Mouse (Mus musculus) myocyte (in vitro differentiated cells): ENCODE data around the gene Vti1a. TPM values are rescaled to one million over a fixed set of nuclear protein-coding genes. Genes with fewer than 3 reads are reported as not detected.

Experiments used
- H3K27me3 ChIP-seq: one replicate; pipeline ENCODE4 v1.6.1; 2011; ENCODE audit not compliant: control insufficient read depth, insufficient read depth, insufficient read length
- H3K36me3 ChIP-seq: one replicate; pipeline ENCODE4 v1.6.1; 2011; ENCODE audit not compliant: control insufficient read depth, insufficient read depth
- H3K4me2 ChIP-seq: one replicate; pipeline ENCODE4 v1.6.1; 2011; ENCODE audit warnings: low read depth, control low read depth
- H3K4me3 ChIP-seq: one replicate; pipeline ENCODE4 v1.5.1; 2011; ENCODE audit warnings: mild to moderate bottlenecking, control low read depth, moderate library complexity
- H3K79me2 ChIP-seq: one replicate; pipeline ENCODE4 v1.6.1; 2011; ENCODE audit not compliant: control insufficient read depth, insufficient read depth
- H3ac ChIP-seq: one replicate; pipeline ENCODE4 v1.6.1; 2011; ENCODE audit not compliant: control insufficient read depth, insufficient read length
- CEBPB ChIP-seq: IDR thresholded peaks from 2 replicates; pipeline ENCODE4 v1.6.1; 2011; ENCODE audit warnings: mild to moderate bottlenecking, moderate library complexity; ENCODE audit not compliant: poor library complexity, insufficient read depth, severe bottlenecking
- E2F4 ChIP-seq: IDR thresholded peaks from one replicate; pipeline ENCODE4 v1.6.1; 2011; ENCODE audit warnings: mild to moderate bottlenecking, control low read depth, moderate library complexity; ENCODE audit not compliant: insufficient read depth
- MAX ChIP-seq: IDR thresholded peaks from one replicate; pipeline ENCODE4 v1.6.1; 2011; ENCODE audit warnings: low read depth, mild to moderate bottlenecking, control low read depth
- MYOD1 ChIP-seq, 3 experiments: IDR thresholded peaks; one replicate each; pipeline ENCODE4 v1.6.1; 2011; ENCODE audit warnings: control low read depth in 2 of 3, low read depth in 2 of 3, mild to moderate bottlenecking in 2 of 3, moderate library complexity in 1 of 3; ENCODE audit not compliant: insufficient read length in 2 of 3, control insufficient read depth in 1 of 3
- MYOG ChIP-seq, 3 experiments: IDR thresholded peaks; one replicate each; pipeline ENCODE4 v1.6.1; 2011; ENCODE audit warnings: control low read depth in 2 of 3, low read depth in 2 of 3, mild to moderate bottlenecking in 2 of 3; ENCODE audit not compliant: insufficient read length in 2 of 3, control insufficient read depth in 1 of 3, insufficient read depth in 1 of 3
- POLR2A ChIP-seq: IDR thresholded peaks from one replicate; pipeline ENCODE4 v1.6.1; 2011; ENCODE audit warnings: low read depth, mild to moderate bottlenecking, control low read depth, moderate library complexity; ENCODE audit not compliant: insufficient read length
- POLR2AphosphoS2 ChIP-seq: IDR thresholded peaks from one replicate; pipeline ENCODE4 v1.6.1; 2011; ENCODE audit warnings: low read depth, control low read depth; ENCODE audit not compliant: insufficient read length
- REST ChIP-seq: IDR thresholded peaks from one replicate; pipeline ENCODE4 v1.6.1; 2011; ENCODE audit warnings: mild to moderate bottlenecking, control low read depth, moderate library complexity; ENCODE audit not compliant: insufficient read depth, insufficient read length
- SRF ChIP-seq: IDR thresholded peaks from one replicate; pipeline ENCODE4 v1.6.1; 2011; ENCODE audit warnings: low read depth; ENCODE audit not compliant: control insufficient read depth, insufficient read length
- TCF12 ChIP-seq: IDR thresholded peaks from one replicate; pipeline ENCODE4 v1.6.1; 2011; ENCODE audit warnings: mild to moderate bottlenecking, control low read depth; ENCODE audit not compliant: poor library complexity, insufficient read depth, severe bottlenecking
- TCF3 ChIP-seq: IDR thresholded peaks from one replicate; pipeline ENCODE4 v1.6.1; 2011; ENCODE audit warnings: low read depth, control low read depth; ENCODE audit not compliant: insufficient read length
- USF1 ChIP-seq: IDR thresholded peaks from one replicate; pipeline ENCODE4 v1.6.1; 2011; ENCODE audit warnings: low read depth, mild to moderate bottlenecking, control low read depth, moderate library complexity
- polyA plus RNA-seq: library from polyadenylated mRNA; unstranded; fragments of >200 nt; fragmentation: generic; extraction: Trizol; gene quantifications from one replicate; pipeline ENCODE4 v1.2.1, GENCODE M21; 2012; ENCODE audit warnings: missing spikeins

Gene Vti1a
- polyA plus RNA-seq, 1 experiment = 10.5 TPM

GRCm38 (mm10) chr19:55542461-55542860, 226.4 kb downstream of the Vti1a start:
- peak overlapping the region; percentile 58 for H3K4me2 ChIP-seq
- H3K36me3 ChIP-seq = no peaks in the 10 kb centered on the region
- no peak overlapping the region for H3ac ChIP-seq
- no peaks in the 10 kb centered on the region for H3K27me3 ChIP-seq
- TF ChIP-seq MAX (peak; percentile 35), MYOD1 (IDR thresholded peaks at IDR 0.05; ENCODE audit: control insufficient read depth in 1 of 3, insufficient read length in 2 of 3, low read depth in 2 of 3) (no peak), POLR2AphosphoS2 (no peak), POLR2A (no peak), SRF (no peak), REST (no peak)
- no peak overlapping the region for H3K4me3 ChIP-seq
- H3K79me2 ChIP-seq = no peaks in the 10 kb centered on the region

DNA sequence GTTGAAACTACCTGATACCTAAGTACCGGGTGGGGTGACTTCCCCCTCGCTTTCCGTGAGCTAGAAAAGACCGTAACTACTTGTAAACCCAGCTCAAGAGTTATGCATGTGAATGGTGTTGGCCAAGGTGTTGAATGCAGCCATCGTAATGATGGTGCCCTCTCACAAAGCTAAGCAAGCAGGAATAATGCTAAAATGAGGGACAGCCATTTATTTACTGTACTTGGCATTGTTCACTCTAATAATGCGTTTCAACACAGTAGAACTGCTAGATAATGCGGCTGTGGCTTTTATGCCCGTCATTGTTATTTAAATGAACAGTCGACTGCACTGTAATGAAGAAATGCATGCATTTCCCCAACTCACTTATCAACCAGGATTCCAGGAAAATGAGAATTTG, 227.1 kb downstream of the Vti1a start:
- Histone ChIP-seq H3ac (no peak overlapping the region), H3K79me2 (no peaks in the 10 kb centered on the region), H3K4me3 (no peak overlapping the region), H3K36me3 (no peaks in the 10 kb centered on the region), H3K4me2 (peak overlapping the region; percentile 53), H3K27me3 (no peaks in the 10 kb centered on the region)
- no peak for TF ChIP-seq TCF3
- no peak for TF ChIP-seq POLR2A
- TF ChIP-seq TCF12 = no peak
- TF ChIP-seq REST = no peak
- no peak for TF ChIP-seq USF1
- no peak for TF ChIP-seq MAX
- TF ChIP-seq E2F4 = no peak
- TF ChIP-seq MYOD1 (IDR thresholded peaks at IDR 0.05; ENCODE audit: control insufficient read depth in 1 of 3, insufficient read length in 2 of 3, low read depth in 2 of 3) = no peak
- no peak for TF ChIP-seq MYOG (IDR thresholded peaks at IDR 0.05; ENCODE audit: control insufficient read depth in 1 of 3, insufficient read depth in 1 of 3, insufficient read length in 2 of 3, low read depth in 2 of 3)
- TF ChIP-seq SRF = no peak
- no peak for TF ChIP-seq CEBPB
- no peak for TF ChIP-seq POLR2AphosphoS2

DNA sequence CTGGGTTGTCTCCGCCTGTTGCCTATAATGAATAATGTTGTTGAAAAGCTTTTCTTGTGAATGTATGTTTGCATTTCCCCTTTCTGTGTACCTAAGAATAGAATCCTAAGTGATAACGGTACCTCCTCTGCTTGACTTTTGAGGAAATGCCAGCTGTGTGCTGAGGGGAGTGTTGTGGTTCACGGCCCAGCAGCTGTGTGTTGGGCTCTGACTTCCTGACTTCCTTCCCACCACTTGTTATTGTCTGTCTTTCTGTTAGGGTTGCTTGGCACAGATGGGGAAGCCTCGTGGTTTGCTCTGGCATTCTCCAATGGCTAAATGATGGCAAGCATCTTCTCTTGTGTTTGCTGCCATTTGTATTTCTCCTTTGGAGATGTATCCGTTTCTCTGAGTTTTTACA, 228.4 kb downstream of the Vti1a start:
- Histone ChIP-seq H3K4me2 (peak overlapping the region; percentile 49), H3K27me3 (no peaks in the 10 kb centered on the region), H3ac (no peak overlapping the region), H3K36me3 (no peaks in the 10 kb centered on the region), H3K4me3 (no peak overlapping the region), H3K79me2 (no peaks in the 10 kb centered on the region)
- TF ChIP-seq MYOG (IDR thresholded peaks at IDR 0.05; ENCODE audit: control insufficient read depth in 1 of 3, insufficient read depth in 1 of 3, insufficient read length in 2 of 3, low read depth in 2 of 3) (peak; percentile 94 to 99 (median 98)), MAX (peak; percentile 11), TCF12 (peak; percentile 99), USF1 (no peak), REST (no peak), TCF3 (peak; percentile 97), MYOD1 (IDR thresholded peaks at IDR 0.05; ENCODE audit: control insufficient read depth in 1 of 3, insufficient read length in 2 of 3, low read depth in 2 of 3) (peak; percentile 96 to 100 (median 100)), E2F4 (no peak)

GRCm38 (mm10) chr19:55545529-55545928, 229.4 kb downstream of the Vti1a start:
- H3K36me3 ChIP-seq = no peaks in the 10 kb centered on the region
- TF ChIP-seq POLR2AphosphoS2 = no peak
- TF ChIP-seq POLR2A = no peak
- no peak for TF ChIP-seq TCF12
- peak in 1 of 3 experiments; percentile 11 for TF ChIP-seq MYOD1 (IDR thresholded peaks at IDR 0.05; ENCODE audit: control insufficient read depth in 1 of 3, insufficient read length in 2 of 3, low read depth in 2 of 3)
- no peak for TF ChIP-seq REST
- H3K27me3 ChIP-seq = no peaks in the 10 kb centered on the region
- H3ac ChIP-seq = no peak overlapping the region
- no peak overlapping the region for H3K4me3 ChIP-seq
- H3K79me2 ChIP-seq = no peaks in the 10 kb centered on the region
- H3K4me2 ChIP-seq = no peak overlapping the region

DNA sequence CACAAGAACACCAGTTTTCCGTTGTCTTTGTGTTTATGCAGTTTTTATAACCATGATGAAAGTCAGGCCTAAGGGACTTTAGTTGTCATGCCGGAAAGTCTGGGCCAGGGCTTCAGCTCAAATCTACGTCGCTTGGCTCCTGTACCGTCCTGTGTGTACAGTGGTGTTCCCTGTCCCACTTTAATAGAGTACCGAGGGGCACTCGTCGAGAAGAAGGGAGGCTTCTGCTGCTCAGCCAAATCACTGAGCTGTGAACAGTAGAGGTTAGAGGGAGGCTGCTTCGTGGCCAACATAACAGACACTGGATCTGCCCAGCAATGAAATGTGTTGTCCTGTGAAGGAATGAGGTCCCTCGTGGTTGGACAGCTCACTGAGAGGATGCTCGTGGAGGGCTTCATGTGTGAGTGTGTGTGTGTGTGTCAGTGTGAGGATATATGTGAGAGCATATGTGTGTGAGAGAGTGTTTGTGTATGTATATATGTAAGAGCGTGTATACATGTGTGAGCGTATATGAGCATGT, 230.0 kb downstream of the Vti1a start:
- Histone ChIP-seq H3K4me3 (no peak overlapping the region), H3K27me3 (no peaks in the 10 kb centered on the region), H3K36me3 (no peaks in the 10 kb centered on the region), H3K4me2 (no peak overlapping the region), H3K79me2 (no peaks in the 10 kb centered on the region), H3ac (no peak overlapping the region)
- no peak for TF ChIP-seq USF1
- no peak for TF ChIP-seq POLR2AphosphoS2
- TF ChIP-seq MYOD1 (IDR thresholded peaks at IDR 0.05; ENCODE audit: control insufficient read depth in 1 of 3, insufficient read length in 2 of 3, low read depth in 2 of 3) = no peak
- TF ChIP-seq TCF12 = no peak
- no peak for TF ChIP-seq REST
- TF ChIP-seq CEBPB = no peak
- TF ChIP-seq MAX = no peak
- TF ChIP-seq E2F4 = no peak
- no peak for TF ChIP-seq MYOG (IDR thresholded peaks at IDR 0.05; ENCODE audit: control insufficient read depth in 1 of 3, insufficient read depth in 1 of 3, insufficient read length in 2 of 3, low read depth in 2 of 3)
- no peak for TF ChIP-seq TCF3
- no peak for TF ChIP-seq POLR2A
- TF ChIP-seq SRF = no peak
